Mouse (Mus musculus): ENCODE results near the gene Apopt1. TPM values are rescaled to one million over a fixed set of nuclear protein-coding genes. Genes with fewer than 3 reads are reported as not detected.
"Not testable (repeated sequence)": the region's sequence is repeated elsewhere in the genome, so short reads cannot be mapped to it uniquely, and the experiment has no call there.

Apopt1 gene
- total RNA-seq, 2 experiments from 2014 or later: 32.9 to 37.4 TPM

DNA sequence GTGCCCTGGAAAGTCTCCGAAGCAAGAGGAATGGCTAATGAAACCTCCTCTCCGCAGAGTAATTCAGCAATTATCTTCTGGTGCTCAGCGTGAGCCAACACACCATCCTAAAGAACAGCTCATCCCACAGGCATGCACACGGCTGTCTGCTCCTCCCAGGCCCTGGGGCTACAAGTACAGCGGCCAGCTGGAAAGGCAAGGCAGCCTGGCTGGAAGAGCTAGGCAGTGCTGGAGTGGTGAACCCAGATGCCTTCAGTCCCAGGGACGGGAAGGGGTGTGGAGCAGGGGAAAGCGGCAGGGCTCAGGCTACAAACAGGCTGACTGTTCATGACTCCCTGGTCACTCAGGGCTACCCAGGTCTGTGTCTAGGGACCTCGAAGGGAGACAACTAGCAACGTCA lies 8.5 kb upstream of the Apopt1 start:
- no peak for DNase-seq (ENCODE audit: low spot score in 2 of 2)

DNA sequence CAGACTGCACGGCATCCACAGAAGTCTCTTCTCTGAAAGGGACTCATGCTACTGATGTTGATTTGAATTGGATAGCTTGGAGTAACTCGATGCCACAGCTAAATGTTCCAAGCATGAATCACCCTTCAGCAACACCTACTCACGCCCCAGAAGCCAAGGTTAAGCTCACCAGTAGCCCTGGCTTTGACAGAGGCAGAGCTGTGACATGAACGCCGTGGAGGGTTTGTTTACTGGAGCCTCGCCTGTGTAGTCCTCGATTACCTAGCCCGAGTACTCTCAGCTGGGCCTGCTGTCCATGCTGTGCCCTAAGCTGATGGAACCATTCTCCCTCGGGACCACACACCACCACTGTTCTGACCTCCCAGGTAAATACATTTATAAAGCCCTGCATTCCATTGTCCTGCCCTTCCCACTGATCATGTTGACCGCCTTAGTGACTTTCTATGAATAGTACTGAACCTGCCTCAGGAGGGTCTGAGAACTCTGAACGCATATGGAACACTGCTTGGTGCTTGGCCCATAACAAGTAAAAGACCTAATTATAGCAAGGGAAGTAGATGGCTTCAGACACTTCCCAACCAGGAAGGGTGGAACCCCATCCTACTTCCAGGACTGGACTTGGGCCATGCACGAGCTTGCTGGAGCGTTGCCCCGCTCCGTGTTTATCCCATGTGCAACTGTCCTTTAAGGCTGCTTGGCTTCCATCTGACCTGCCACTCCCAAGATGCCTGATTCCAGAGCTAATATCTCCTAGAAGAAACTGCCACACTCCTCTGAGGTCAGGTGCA lies 7.7 kb upstream of the Apopt1 start:
- no peak for DNase-seq (ENCODE audit: low spot score in 2 of 2)

DNA sequence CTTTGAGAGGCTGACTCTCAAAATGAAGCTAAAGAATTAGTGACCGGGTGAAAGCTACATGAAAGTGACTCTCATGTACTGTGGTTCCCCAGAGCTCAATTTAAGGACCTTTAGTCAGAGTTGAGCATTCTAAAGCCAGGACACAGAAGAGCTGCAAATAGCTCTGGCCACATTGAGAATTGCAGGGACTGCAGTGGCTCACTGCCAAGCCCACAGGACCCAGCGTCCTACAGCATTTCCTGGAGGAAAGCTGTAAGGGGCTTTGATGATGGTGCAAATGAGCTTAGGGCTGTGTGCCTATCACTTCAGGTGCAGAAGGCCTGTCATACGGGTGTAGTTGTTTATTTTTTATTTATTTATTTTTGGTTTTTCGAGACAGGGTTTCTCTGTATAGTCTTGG lies 4.9 kb upstream of the Apopt1 start:
- no peak for DNase-seq (ENCODE audit: low spot score in 2 of 2)

DNA sequence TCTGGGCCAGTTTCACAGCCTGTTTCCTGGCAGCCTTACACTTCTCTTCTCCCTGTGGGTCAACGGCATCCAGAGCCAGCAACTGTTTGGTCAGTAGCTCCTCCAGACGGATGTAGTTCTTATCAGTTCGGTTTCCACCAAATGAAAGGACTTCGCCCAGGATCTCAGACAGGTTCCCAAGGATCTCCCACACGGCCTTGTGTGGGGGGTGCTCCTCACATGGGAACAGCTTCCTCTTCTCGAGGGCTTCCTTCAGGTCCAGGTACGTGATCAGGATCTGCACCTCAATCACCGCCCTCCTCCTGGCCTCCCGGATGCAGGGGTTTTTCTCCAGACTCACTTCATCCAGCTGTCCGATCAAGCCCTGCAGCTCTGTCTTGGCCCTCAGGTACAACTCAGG lies 3.0 kb upstream of the Apopt1 start:
- DNase-seq (ENCODE audit: low spot score in 2 of 2): no peak

DNA sequence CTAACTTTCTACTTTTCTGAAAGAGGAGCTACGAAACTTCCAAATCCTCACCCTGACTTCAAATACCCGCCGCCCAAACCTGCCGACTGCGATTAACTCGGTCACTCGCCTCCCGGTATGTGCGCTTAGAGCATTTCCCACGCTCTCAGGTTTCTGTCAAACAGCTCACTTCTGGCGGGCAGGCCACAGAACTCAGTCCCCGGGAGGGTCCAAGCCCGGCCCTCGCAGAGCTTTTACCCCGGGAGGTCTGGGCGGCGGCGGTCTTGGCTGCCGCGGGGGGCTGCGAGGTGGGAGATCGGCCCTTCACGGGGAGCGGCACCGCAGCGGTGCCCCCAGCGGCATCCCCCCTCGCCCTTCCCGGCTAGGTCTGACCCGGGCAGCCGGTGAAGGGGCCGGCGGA lies 585 bp upstream of the Apopt1 start:
- no peak for DNase-seq (ENCODE audit: low spot score in 2 of 2)

DNA sequence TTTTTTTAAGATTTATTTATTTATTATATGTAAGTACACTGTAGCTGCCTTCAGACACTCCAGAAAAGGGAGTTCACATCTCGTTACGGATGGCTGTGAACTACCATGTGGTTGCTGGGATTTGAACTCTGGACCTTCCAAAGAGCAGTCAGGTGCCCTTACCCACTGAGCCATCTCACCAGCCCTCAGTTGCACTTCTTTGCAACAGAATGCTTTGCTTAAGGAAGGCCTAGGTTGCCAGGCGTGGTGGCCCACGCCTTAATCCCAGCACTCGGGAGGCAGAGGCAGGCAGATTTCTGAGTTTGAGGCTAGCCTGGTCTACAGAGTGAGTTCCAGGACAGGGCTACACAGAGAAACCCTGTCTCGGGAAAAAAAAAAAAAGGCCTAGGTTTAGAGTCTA lies 819 bp downstream of the Apopt1 start:
- DNase-seq (ENCODE audit: low spot score in 2 of 2): not testable (repeated sequence)

DNA sequence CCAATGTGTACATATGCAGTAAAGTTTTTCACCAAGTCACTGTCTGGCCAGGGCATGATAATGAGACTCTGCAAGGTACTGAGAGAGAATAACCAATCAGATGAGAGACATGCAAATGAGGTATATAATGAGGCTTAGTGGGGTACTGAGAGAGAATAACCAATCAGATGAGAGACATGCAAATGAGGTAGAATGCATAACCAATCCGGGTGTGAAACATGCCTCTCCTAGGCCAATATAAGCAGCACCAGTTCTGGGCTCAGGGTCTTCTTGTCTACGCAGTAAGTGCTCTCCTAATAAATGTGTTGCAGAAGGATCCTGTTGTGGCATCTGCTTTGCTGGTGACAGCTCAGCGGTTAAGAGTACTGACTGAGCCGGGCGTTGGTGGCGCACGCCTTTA lies 3.4 kb downstream of the Apopt1 start:
- DNase-seq (ENCODE audit: low spot score in 2 of 2): no peak

DNA sequence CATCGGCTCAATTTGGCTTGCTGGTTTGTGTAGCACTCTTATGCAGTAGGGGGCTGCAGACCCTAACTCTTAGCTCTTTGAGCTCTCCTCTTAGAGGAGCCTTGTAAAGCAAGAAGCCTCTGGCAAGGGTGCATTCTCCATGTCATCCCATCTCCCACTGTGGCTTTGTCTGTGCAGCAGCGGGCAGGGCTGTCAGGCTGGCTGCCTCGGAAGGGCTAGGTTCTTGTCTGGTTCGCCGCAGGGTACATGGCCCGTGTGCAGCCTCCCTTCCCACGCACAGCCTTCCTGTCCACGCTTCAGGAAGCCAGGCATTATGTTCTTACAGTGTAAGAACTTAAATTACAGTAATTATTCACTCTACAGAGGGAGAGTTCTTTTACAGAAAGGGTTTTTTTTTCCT lies 5.6 kb downstream of the Apopt1 start:
- DNase-seq (ENCODE audit: low spot score in 2 of 2): no peak

DNA sequence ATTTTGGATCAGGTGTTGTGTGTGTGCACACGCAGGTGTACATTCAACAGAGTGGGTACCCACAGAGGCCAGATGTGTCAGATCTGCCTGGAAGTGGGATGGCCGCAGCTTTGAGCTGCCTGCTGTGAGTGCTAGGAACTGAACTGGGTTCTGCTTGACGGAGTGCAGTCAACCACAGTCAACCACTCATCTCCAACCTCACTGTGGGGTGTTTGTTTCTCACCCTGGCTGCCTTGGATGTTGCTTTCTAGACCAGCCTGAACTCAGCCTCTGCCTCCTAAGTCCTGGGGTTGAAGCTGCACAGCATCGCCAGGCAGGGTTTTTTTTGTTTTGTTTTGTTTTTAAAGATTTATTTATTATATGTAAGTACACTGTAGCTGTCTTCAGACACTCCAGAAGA lies 7.2 kb downstream of the Apopt1 start:
- DNase-seq (ENCODE audit: low spot score in 2 of 2): no peak

DNA sequence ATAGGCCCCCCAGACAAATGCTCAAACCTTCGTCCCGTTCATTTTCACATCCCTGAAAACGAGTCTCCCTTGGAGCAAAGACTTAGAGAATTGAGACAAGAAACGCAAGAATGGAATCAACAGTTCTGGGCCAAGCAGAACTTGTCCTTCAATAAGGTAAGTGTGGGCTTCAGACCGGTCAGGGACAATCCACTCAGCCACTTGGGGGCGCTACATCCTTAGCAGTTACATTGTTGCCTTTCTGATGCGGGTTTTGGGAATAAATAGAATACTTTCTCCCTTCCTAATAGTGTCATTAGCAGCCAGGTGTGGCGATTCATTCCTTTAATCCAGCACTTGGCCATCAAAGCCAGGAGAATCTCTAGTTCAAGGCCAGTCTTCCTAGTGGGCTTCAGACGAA lies 9.6 kb downstream of the Apopt1 start:
- no peak for DNase-seq (ENCODE audit: low spot score in 2 of 2)

DNA sequence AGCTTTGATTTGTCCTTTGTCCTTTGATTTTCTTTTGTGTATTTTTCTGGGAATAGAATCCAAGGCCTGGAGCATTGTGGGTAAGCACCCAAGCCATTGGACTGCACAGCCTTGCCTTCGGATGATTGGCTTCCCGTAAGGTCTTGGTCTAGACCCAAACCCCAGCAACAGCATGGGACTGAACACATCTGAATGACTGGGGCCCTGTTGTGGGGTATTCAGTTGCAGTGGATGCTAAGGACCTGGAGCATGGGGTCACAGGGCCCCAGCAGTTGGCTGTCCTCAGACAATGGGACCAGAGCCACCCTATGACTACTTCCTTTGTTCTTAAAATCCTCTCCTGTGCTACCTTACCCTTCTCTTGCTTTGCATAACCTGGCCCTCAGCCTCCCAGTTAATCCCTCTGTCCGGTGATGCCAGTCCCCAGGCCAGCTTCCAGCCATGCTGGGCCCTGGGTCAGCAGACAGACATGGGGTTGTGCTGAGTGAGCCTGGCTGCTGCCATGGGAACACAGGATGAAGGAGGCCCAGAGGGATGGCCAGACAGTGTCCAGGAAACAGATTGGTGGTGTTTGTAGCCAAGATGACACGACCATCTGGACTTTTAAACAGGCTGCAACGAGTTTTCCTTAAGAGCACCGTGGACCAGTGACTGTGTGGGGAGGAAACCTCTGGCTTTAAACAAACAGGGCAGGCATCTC lies 11.7 kb downstream of the Apopt1 start:
- no peak for DNase-seq (ENCODE audit: low spot score in 2 of 2)

DNA sequence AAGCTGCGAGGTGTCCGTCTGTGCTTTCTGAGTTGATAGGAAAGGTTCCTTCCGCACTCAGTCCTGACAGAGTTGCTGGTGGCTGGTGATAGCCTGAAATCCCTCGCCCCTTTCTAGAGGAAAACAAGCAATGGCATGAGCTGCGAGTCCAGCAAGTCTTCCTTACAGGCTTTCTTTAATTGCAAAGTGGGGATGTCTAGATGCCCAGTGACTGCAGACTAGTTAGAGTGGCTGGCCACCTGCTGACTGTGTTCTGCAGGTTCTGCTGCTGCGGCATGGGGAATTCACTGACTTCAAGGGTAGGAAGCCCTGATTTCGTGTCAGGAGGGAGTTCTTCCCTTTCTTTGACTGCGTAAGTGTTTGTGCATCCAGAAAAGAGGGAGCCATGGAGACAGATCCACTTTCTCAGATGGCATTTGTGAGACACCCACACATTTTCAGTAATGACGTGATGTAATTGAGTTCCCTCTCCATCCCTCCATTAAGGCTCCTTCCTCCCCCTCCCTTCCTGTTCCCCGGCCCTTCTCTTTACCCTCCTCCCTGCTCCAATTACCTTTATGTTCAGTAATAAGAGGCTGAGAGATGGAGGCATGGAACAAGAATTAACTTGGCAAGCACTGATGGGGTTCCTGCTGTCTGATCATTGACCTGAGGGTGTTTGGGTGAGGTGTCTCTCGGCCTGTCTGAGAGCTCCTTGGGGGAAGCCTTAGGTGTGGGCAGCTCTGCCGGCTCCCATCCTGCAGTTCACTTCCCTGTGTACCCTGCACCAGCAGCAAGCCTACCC lies 12.5 kb downstream of the Apopt1 start:
- peak; percentile 62 to 81 for DNase-seq (ENCODE audit: low spot score in 2 of 2)

DNA sequence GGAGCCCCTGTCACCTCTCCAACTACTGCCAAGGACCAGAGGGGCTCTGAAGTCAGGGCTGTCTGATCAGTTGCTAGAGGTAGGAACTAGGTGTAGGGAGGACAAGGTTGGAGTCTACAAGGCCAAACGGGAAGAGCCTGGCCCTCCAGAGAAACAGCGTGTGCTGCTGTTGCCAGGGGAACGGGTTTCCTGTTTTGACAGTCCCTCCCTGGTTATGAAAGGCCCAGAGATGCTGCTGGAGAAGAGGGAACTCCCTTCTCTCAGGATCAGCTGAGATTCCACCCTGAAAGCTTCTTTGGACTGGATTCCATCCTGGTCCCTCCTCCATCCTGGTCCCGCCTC lies 13.0 kb downstream of the Apopt1 start:
- peak; percentile 49 to 63 for DNase-seq (ENCODE audit: low spot score in 2 of 2)

DNA sequence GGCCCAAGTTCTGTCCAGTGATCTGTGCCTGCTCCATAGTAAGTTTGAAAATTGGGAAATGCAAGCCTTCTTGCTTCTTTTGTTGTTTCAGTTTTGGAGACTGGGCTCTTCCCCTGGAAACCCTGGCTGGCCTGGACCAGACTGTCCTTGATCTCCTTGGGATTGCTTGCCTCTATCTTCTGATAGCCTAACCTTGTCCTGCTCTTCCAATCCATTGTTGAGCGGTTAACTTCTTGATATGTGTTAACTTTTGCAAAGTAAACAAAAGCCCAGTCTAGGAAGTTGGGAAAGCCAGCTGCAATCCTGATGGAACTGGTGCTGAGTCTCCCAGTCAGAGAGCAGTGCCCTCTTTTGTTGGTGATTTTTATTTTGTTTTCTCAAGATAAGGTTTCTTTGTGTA lies 14.9 kb downstream of the Apopt1 start:
- no peak for DNase-seq (ENCODE audit: low spot score in 2 of 2)

DNA sequence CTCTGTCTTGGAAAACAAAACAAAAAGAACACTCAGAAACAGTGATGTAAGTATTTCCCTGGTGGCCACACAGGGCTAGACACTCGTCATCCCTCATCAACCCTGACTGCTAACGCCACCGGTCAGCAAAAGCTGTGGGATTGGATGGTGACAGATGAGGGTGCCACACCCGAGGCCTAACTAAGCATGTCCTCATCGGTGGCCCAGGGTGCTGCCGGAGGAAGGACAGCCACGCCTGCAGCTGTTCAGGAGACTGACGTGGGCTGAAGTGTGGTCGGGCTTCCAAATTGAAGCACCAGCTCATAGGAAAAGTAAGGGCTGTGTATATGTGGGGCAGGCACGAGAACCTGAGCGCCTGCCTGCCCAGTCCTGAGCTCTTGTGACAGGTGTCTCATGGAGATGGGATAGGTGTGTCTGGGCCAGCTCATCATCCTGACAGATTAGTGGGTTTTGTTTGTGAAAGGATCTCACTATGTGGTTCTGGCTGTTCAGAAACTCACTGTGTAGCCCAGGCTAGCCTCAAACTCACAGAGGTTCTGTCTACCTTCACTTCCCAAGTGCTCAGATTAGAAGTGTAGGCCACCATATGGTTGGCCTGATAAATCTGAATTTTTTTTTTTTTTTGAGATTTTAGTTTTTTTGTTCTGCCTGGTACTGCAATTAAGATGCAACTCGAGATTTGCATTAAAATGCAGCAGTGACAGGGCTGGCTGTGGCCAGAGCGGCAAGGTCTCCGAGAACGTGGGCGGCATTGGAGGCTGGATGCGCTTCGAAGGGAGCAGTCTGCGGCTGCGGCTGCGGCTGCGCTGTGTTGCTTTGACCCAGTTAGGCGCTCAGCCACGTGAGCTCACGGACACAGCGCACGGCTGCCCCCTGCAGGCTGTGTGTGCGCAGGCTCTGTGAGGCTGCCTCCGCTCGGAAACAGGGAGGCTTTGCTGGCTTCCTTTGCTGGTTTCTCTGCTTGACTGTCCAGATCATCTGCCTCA lies 19.1 kb downstream of the Apopt1 start:
- DNase-seq (ENCODE audit: low spot score in 2 of 2): peak; percentile 79 to 91

DNA sequence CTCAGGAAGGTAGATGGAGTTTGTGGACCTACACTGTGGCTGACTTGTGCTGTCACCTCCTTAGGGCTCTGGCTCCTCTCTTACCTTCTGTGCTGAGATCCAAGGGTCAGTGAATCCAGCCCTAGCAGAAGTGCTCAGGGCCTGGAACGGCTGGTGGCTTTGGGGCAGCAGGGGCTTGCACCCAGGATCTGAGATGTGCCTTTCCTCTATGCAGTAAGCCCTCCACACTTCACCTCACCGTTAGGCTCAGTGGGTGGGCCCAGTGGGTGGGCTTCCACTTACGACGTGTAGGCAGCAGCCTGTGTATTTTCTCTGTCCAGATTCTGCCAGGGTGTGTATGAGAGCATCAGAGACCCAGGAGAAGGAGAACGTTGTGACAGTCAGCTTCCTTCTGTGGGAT lies 19.9 kb downstream of the Apopt1 start:
- no peak for DNase-seq (ENCODE audit: low spot score in 2 of 2)

DNA sequence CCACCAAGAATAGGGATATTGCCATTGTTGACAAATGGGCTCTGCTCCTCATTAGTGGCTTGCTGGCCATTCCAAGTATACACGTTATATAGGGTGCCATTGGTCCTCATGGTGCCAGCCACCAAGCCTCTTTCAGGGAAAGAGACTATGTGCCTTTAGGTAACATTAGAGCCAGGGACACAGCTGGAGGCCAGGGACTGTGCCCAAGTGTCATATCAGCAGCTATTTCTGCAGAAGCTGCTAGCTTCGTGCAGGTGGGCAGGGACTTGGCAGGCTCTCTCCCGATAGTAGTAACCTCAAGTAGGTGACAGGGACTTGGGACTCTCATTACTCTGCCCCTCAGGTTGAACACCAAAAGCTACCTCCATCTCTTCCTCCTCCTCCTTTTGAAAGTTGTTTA lies 21.9 kb downstream of the Apopt1 start:
- DNase-seq (ENCODE audit: low spot score in 2 of 2): no peak

DNA sequence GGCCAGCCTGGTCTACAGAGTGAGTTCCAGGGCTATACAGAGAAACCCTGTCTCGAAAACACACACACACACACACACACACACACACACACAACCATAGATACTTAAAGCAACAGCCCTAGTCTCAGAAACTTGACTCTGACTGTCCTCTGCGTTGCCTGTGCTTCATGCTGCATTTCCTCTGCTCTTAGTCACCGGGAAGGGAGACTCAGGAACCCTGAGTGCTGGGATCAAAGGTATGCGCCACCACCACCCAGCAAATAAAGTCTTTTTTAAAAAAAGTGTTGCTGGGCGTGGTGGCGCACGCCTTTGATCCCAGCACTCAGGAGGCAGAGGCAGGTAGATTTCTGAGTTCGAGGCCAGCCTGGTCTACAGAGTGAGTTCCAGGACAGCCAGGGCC lies 23.6 kb downstream of the Apopt1 start:
- not testable (repeated sequence) for DNase-seq (ENCODE audit: low spot score in 2 of 2)

DNA sequence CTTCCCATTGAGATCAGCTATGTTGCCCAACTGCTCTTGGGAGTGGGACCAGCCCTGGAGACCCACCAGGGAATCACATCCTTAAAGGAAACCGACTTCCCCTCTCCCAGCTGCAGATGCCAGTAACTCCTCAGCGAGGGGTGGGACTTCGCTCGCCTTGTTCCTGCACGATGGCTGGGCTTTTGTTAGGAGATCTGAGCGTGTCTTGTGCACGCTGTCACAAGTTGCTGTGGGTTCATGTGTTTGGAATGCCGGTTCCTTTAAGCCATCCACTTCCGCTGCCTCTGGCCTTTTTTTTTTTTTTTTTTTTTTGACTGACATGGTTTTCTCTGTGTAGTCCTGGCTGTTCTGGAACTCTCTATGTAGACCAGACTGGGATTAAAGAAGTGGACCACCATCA lies 24.3 kb downstream of the Apopt1 start:
- no peak for DNase-seq (ENCODE audit: low spot score in 2 of 2)

DNA sequence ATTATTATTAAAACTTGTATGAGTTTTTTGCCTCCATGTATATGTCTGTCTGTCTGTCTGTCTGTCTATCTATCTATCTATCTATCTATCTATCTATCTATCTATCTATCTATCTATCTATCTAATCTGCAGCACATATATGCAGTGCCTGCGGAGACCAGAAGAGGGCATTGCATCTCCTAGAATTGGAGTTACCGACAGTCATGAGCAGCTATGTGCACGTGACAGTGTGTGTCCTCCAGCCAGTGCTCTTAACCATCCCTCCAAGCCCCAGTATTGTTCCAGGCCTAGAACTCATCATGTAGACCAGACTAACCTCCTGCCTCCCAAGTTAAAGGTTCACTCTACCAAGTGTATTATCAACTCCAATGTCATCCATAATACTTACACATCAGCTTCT lies 25.7 kb downstream of the Apopt1 start:
- DNase-seq (ENCODE audit: low spot score in 2 of 2): peak in 1 of 2 experiments; percentile 74

DNA sequence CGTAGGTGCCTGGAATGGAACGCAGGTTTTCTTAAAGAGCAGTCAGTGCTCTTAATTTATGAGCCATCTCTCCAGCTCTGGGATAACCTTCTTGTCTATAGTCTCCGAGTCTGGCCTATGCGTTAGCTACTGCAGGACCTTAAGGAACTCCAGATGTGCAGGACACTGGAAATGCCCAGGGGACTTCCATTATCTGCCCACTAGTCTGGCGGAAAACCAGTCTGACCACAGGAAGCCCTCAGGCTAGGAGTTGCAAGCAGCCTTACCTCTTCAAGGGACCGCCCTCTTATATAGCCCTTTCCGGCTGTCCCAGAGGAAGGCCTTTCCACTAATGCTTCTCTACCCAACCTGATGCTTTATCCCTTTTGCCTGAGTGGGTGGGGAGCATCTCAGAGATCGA lies 28.3 kb downstream of the Apopt1 start:
- no peak for DNase-seq (ENCODE audit: low spot score in 2 of 2)

Data from layer of hippocampus, adult 18-20 months (tissue).